8 mouse cellular contexts compared by ENCODE assay signal in the genomic region with DNA sequence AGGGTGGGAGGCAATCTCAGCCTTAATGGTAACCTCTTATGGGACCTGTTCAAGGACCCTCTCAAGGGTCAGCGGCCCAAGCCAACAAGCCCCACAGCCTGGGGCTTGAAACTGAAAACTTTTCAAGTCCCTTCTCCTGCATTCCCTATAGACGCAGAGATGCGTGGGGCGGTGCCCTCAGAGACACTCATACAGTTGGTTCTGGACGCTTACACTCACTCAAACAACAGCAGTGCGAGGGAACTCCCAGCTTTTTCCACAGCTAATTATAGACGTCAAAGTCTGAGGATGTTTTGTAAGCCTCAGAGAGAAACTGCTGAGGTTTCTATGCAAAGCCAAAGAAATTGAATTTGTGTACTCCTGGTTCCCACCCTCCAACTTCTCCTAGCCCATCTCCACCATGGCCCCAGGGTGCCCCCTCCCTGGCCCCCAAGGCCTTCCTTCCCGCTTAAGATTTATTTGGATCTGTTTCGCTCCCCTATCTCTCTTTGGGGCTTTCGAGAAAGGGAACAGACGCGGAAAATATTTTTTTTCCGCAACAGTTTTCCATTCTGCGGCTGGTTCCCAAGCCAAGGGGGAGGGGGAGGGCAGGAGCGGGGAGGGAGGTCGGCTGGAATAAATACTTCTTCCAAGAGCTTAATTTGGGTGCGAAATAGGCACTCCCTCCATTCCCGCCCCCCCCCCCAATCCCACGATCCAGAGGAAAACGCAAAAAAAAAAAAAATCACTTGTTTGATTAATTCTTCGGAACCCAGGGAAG. TPM values are rescaled to one million over a fixed set of nuclear protein-coding genes. Genes with fewer than 3 reads are reported as not detected.
DNase-seq lines count a peak whose midpoint lies in the region; ATAC-seq and TF ChIP-seq lines count a peak whose summit lies in the region.

No protein-coding gene starts in this region.

- H3K4me3 ChIP-seq in forebrain, embryonic 14.5 days (ENCODE audit: low read depth, low read length), result peak overlapping the region; percentile 40
- H3K4me3 ChIP-seq in hindbrain, postnatal 0 days (ENCODE audit: low read length), result peak overlapping the region; percentile 60
- peak overlapping the region; percentile 65 for H3K4me3 ChIP-seq in liver, postnatal 0 days (ENCODE audit: low read depth, low read length)
- peak overlapping the region; percentile 54 for H3K4me3 ChIP-seq in small intestine, adult 2 months (ENCODE audit: low read depth, low read length)

- H3K9ac ChIP-seq in forebrain, embryonic 14.5 days (ENCODE audit: low read length), result no peak overlapping the region
- peak overlapping the region; percentile 56; the same call in 1 of the 2 replicates for H3K9ac ChIP-seq in hindbrain, postnatal 0 days (replicated peaks; ENCODE audit: low read length)
- H3K9ac ChIP-seq in liver, postnatal 0 days (replicated peaks), result peak overlapping the region; percentile 72

- peaks cover 6% of the 10 kb centered on the region; the same call in 1 of the 2 replicates for H3K27me3 ChIP-seq in forebrain, embryonic 14.5 days (replicated peaks; ENCODE audit: control insufficient read depth, insufficient read depth, low read length)
- no peaks in the 10 kb centered on the region for H3K27me3 ChIP-seq in hindbrain, postnatal 0 days (ENCODE audit: insufficient read depth, low read length)
- 0 out of 2 replicates have a peak, but pooled peaks cover 4% of the 10 kb centered on the region for H3K27me3 ChIP-seq in liver, postnatal 0 days (ENCODE audit: insufficient read depth, low read length)
- no peaks in the 10 kb centered on the region for H3K27me3 ChIP-seq in small intestine, adult 2 months (ENCODE audit: control insufficient read depth, insufficient read depth, low read length)

- H3K27ac ChIP-seq in forebrain, embryonic 14.5 days (ENCODE audit: low read depth, low read length), result no peak overlapping the region
- H3K27ac ChIP-seq in hindbrain, postnatal 0 days, result no peak overlapping the region
- H3K27ac ChIP-seq in liver, postnatal 0 days (ENCODE audit: low read depth), result peak overlapping the region; percentile 87
- peak overlapping the region; percentile 15 for H3K27ac ChIP-seq in small intestine, adult 2 months (ENCODE audit: insufficient read depth, low read depth, low read length)

- H3K36me3 ChIP-seq in forebrain, embryonic 14.5 days (ENCODE audit: control insufficient read depth, insufficient read depth, low read length), result no peaks in the 10 kb centered on the region
- no peaks in the 10 kb centered on the region for H3K36me3 ChIP-seq in hindbrain, postnatal 0 days (ENCODE audit: insufficient read depth, low read length)
- peaks cover 6% of the 10 kb centered on the region for H3K36me3 ChIP-seq in liver, postnatal 0 days (replicated peaks; ENCODE audit: insufficient read depth, low read length)
- H3K36me3 ChIP-seq in small intestine, adult 2 months (ENCODE audit: control insufficient read depth, insufficient read depth, low read length), result no peaks in the 10 kb centered on the region

- no peak for ATAC-seq in forebrain, embryonic 14.5 days
- ATAC-seq in hindbrain, postnatal 0 days, result no peak
- no peak; the same call in 1 of the 2 replicates for ATAC-seq in liver, postnatal 0 days

- no peak for TF ChIP-seq CTCF in hindbrain, postnatal 0 days (IDR thresholded peaks at IDR 0.05; ENCODE audit: low read depth)
- no peak for TF ChIP-seq CTCF in liver, postnatal 0 days (IDR thresholded peaks at IDR 0.05; ENCODE audit: low read depth)
- TF ChIP-seq CTCF in small intestine, adult 2 months (IDR thresholded peaks at IDR 0.05; ENCODE audit: extremely low read depth, insufficient read length, insufficient replicate concordance, low read depth, low read length), result no peak

- no peak for TF ChIP-seq EP300 in liver, postnatal 0 days (IDR thresholded peaks at IDR 0.05; ENCODE audit: low read depth)

- WGBS in forebrain, embryonic 14.5 days, result 5% methylated on average over 21 of the region's 21 CpGs
- WGBS in hindbrain, postnatal 0 days, result 2% methylated on average over 21 of the region's 21 CpGs
- 1% methylated on average over 21 of the region's 21 CpGs for WGBS in liver, postnatal 0 days (ENCODE audit: insufficient replicate concordance)
- WGBS in small intestine, adult 2 months, result 16% methylated on average over 21 of the region's 21 CpGs

- peak overlapping the region; percentile 87 for H3K4me2 ChIP-seq in forebrain, embryonic 14.5 days (ENCODE audit: low read length)
- H3K4me2 ChIP-seq in hindbrain, postnatal 0 days (ENCODE audit: low read depth, low read length), result peak overlapping the region; percentile 97
- peak overlapping the region; percentile 76 for H3K4me2 ChIP-seq in liver, postnatal 0 days (ENCODE audit: low read depth, low read length)

- H3K4me1 ChIP-seq in forebrain, embryonic 14.5 days (ENCODE audit: control insufficient read depth, insufficient read depth, low read length), result peaks cover 15% of the 10 kb centered on the region
- peaks cover 5% of the 10 kb centered on the region; the same call in 1 of the 2 replicates for H3K4me1 ChIP-seq in hindbrain, postnatal 0 days (ENCODE audit: insufficient read depth, low read length)
- peaks cover 30% of the 10 kb centered on the region for H3K4me1 ChIP-seq in liver, postnatal 0 days (ENCODE audit: insufficient read depth)
- H3K4me1 ChIP-seq in small intestine, adult 2 months (ENCODE audit: control insufficient read depth, insufficient read depth, insufficient read length, low read length), result peaks cover 2% of the 10 kb centered on the region

- no peak for TF ChIP-seq POLR2A in small intestine, adult 2 months (IDR thresholded peaks at IDR 0.05; ENCODE audit: low read depth, low read length)

- DNase-seq in 416B (ENCODE audit: low read depth) (peak; percentile 54), ES-CJ7 (ENCODE audit: low read depth, low spot score) (peak; percentile 19)
- DNase-seq in forebrain, embryonic 14.5 days (ENCODE audit: low spot score), result peak; percentile 39
- DNase-seq in hindbrain, postnatal 0 days (ENCODE audit: low spot score), result no peak
- DNase-seq in liver, postnatal 0 days, result peak; percentile 50
- DNase-seq in layer of hippocampus, adult 11-12 months (ENCODE audit: low spot score), result no peak
- no peak for DNase-seq in frontal cortex, postnatal 25 days (ENCODE audit: low spot score in 2 of 2)

- no peaks in the 10 kb centered on the region for H3K9me3 ChIP-seq in forebrain, embryonic 14.5 days (replicated peaks; ENCODE audit: control insufficient read depth, low read length)
- H3K9me3 ChIP-seq in hindbrain, postnatal 0 days (ENCODE audit: low read length), result no peaks in the 10 kb centered on the region
- no peaks in the 10 kb centered on the region for H3K9me3 ChIP-seq in liver, postnatal 0 days (ENCODE audit: low read length)

RNA-seq across cellular contexts. Expression of a gene that starts 1.0 kb away (rescaled TPM):
- 10.2 and 14.1 TPM in 2 replicates for polyA plus RNA-seq in forebrain, embryonic 14.5 days (2014; fragmentation: Nextera tagmentation; extraction: Ambion mirVana)
- 56.6 and 57.3 TPM in 2 replicates for total RNA-seq in hindbrain, postnatal 0 days (2014; rRNA removed)
- 13.2 and 13.4 TPM in 2 replicates for polyA plus RNA-seq in hindbrain, postnatal 0 days (2015; fragmentation: Nextera tagmentation; extraction: Ambion mirVana)
- 6.6 and 9.9 TPM in 2 replicates for polyA plus RNA-seq in liver, postnatal 0 days (2015; fragmentation: Nextera tagmentation; extraction: Ambion mirVana)
- 5.0 and 5.5 TPM in 2 replicates for polyA plus RNA-seq in small intestine, adult 2 months (2012; rRNA removed)

Comparison
In these comparisons a context has a peak if more than half of its experiments do, and no peak if none do; other contexts are left out.
1. DNase-seq: peak in 416B (single experiment), ES-CJ7 (single experiment), forebrain, embryonic 14.5 days (single experiment) and liver, postnatal 0 days (single experiment); none in hindbrain, postnatal 0 days (single experiment), layer of hippocampus, adult 11-12 months (single experiment) and frontal cortex, postnatal 25 days (0 of 2).
2. H3K27ac ChIP-seq: peak in liver, postnatal 0 days (single experiment) and small intestine, adult 2 months (single experiment); none in forebrain, embryonic 14.5 days (single experiment) and hindbrain, postnatal 0 days (single experiment).
3. Peak in every context shown above with its lines, with median percentiles within 50 percentile points of each other: H3K4me2 ChIP-seq and H3K4me3 ChIP-seq.